Mouse (Mus musculus): Measurements from ENCODE around the gene 1810013L24Rik.

The 1810013L24Rik gene
- long read RNA-seq, experiment 1, partial matches to known transcripts = 1 of 6 reads
- long read RNA-seq, experiment 1, other reads (novel, unspliced or antisense) = 5 of 6 reads
- long read RNA-seq, experiment 2, full-length matches to known transcripts = 1 of 9 reads
- long read RNA-seq, experiment 2, partial matches to known transcripts = 0 of 9 reads
- long read RNA-seq, experiment 2, other reads (novel, unspliced or antisense) = 8 of 9 reads

- intact Hi-C loops (cut with DNase I) = loop anchor here (5.0 to 10.0 kb wide), 2 partner anchors 38 to 95 kb away; no protein-coding TSS in a partner anchor
These were observed at the start of gene 1810013L24Rik for GRCm38 (mm10) chr16:8829564-8830359. 1810013L24Rik (plus strand) TSS chr16:8830100.

GRCm38 (mm10) chr16:8780187-8780586 is 49.7 kb upstream of the 1810013L24Rik start:
- intact Hi-C loops (cut with DNase I) = no loop called here

GRCm38 (mm10) chr16:8781191-8781590 is 48.7 kb upstream of the 1810013L24Rik start:
- intact Hi-C loops (cut with DNase I) = no loop called here

GRCm38 (mm10) chr16:8781660-8782059 is 48.2 kb upstream of the 1810013L24Rik start:
- intact Hi-C loops (cut with DNase I) = no loop called here

- intact Hi-C loops (cut with DNase I) = no loop called here
These were observed 46.5 kb upstream of the 1810013L24Rik start for GRCm38 (mm10) chr16:8783198-8783913.

DNA sequence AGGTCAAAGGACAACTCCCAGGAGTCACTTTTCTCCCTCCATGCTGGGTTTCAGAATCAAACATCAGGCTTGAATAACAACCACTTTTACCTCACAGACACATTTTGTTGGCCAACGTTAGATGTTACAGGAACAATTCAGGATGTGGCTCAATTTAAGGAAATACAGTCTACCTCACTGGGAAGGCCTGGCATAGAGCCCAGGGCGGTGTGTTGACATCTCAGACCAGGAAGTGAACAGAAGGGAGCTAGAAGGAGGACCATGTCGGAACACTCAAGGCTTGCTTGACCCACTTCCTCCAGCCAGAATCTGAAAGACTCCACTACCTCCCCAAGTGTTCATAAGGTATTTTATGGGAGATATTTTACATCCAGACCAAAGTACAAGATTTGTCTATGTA is 45.1 kb upstream of the 1810013L24Rik start:
- intact Hi-C loops (cut with DNase I) = no loop called here

- intact Hi-C loops (cut with DNase I) = no loop called here
These were observed 39.0 kb upstream of the 1810013L24Rik start for GRCm38 (mm10) chr16:8790886-8791285.

DNA sequence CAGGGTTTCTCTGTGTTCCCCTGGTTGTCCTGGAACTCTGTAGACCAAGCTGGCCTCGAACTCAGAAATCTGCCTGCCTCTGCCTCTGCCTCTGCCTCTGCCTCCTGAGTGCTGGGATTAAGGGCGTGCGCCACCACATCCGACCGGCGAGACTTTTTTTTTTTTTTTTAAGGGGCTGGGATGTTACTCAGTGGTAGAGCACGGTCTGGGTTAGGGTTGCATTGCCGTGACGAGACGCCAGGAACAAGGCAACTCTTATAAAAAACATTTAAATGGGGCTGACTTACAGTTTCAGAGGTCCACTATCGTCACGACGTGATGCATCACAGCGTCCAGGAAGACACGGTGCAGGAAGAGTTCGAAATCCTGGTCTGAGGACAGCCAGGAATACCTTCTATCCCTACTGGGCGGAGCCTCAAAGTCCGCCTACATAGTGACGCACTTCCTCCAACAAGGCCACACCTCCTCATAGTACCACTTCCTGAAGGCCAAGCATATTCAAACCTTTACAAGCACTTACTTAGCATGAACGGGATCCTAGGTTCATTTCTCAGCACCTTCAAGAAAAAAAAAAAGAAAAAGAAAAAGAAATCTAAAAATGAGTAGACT is 37.8 kb upstream of the 1810013L24Rik start, which contains the start of gene Usp7:
Gene Usp7, minus strand, starts transcription at position 360 of the 609 bp plus-strand sequence.
- intact Hi-C loops (cut with DNase I) = no loop called here

DNA sequence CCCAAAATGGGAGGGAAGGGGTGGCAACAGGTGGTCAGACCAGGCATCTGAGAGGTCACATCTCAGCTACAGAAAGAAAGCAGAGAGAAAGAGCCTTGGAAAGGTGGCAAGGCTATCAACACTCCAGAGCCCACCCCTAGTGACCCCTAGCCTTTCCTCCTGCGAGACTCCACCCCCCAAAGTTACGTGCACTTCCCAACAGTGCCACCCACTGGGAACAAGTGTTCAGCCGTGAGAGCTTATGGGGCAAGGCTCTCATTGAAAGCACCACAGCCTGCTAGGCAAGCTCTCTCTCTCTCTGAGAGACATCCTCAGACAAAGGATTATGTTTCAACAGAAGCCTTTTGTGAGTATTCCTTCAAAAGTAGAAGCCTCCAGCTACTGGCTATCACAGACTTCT is 34.9 kb upstream of the 1810013L24Rik start:
- intact Hi-C loops (cut with DNase I) = no loop called here

- intact Hi-C loops (cut with DNase I) = no loop called here
These were observed 34.0 kb upstream of the 1810013L24Rik start for GRCm38 (mm10) chr16:8795906-8796305.

- intact Hi-C loops (cut with DNase I) = loop anchor here (2.0 kb wide), 1 partner anchor 62 kb away; no protein-coding TSS in a partner anchor
These were observed 23.2 kb upstream of the 1810013L24Rik start for GRCm38 (mm10) chr16:8806703-8807102.

GRCm38 (mm10) chr16:8810399-8811127 is 19.3 kb upstream of the 1810013L24Rik start:
- intact Hi-C loops (cut with DNase I) = no loop called here

- intact Hi-C loops (cut with DNase I) = no loop called here
These were observed 12.0 kb upstream of the 1810013L24Rik start for GRCm38 (mm10) chr16:8817872-8818271.

DNA sequence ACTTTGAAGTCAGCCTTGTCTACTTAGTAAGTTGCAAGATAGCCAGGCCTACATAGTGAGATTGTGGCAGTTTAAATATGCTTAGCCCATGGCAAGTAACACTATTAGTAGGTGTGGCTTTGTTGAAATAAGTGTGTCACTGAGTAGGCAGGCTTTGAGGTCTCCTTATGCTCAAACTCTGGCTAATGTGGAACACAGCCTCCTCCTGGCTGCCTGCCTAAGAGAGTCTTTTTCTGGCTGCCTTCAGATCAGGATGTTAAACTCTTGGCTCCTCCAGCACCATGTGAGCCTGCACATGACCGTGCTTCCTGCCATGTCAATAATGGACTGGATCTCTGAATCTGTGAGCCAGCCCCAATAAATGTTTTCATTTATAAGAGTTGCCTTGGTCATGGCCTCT is 8.5 kb upstream of the 1810013L24Rik start:
- intact Hi-C loops (cut with DNase I) = no loop called here

- intact Hi-C loops (cut with DNase I) = no loop called here
These were observed 7.3 kb upstream of the 1810013L24Rik start for GRCm38 (mm10) chr16:8822586-8822985.

GRCm38 (mm10) chr16:8823661-8824060 is 6.2 kb upstream of the 1810013L24Rik start:
- intact Hi-C loops (cut with DNase I) = no loop called here

GRCm38 (mm10) chr16:8827366-8827765 is 2.5 kb upstream of the 1810013L24Rik start:
- intact Hi-C loops (cut with DNase I) = no loop called here

DNA sequence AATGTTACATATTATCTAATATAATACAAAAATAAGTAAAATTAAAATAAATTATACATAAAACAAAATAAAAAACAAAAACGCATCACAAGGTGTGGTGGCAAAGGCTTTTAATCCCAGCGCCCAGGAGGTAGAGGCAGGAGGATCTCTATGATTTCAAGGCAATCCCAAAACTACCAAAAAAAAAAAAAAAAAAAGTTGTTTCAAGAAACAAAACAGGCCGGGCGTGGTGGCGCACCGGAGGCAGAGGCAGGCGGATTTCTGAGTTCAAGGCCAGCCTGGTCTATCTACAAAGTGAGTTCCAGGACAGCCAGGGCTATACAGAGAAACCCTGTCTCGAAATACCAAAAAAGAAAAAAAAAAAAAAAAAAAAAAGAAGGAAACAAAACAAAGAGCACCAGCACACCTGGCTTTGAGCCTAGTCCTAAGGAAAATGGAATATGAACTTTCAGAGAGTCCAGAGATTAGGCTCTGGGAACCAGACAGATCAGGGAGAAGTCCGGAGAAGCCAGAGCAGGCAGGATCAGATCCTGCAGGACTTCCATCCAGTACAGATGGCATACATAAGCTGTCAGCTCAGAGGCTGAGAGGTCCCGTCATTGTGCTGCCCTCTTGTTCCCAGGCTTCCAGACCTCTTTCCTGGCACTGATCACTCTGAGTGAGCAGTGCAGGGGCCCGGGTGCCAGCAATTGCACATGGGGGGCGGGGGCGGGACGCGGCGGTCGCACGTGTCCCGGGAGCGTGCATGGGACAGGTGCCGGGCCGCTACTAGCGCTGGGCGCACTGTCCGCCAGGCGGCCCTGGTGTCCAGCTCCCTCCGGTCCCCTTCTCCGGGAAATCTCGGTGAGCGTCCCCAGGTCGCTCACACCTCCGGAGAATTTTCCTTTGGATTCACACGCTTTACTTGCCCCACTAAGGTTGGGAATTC is 1.0 kb upstream of the 1810013L24Rik start:
- intact Hi-C loops (cut with DNase I) = no loop called here

DNA sequence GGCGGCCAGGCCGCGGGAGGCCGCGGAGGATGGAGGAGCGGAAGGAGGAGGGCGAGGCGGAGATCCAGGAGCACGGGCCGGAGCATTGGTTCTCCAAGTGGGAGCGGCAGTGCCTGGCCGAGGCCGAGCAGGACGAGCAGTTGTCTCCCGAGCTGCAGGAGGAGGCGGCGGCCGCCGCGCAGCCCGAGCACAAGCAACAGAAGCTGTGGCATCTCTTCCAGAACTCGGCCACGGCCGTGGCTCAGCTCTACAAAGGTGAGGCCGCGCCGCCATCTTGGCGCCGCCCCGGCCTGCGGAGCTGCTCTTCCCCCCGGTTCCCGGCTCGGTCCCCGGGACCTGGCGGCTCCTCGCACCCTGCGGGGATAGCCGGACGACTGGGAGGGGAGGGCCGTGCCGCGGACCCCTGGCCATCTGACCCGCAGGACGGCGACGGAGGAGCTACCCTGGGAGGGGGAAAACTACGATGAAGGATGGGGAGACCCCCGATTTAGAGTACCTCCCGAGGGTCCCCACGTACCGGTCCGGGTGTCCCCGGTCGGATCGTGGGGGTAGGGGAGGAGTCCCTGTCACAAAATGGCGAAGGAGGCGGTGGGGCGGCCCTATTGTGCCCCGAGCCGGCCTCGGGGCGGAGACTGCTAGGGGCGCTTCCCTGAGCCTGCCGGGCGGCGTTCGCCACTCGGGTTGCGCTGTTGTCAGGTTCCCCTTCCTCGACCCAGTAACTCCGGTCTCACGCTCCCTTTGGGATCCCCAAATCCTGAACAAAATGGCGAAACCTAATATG is 721 bp downstream of the 1810013L24Rik start:
- intact Hi-C loops (cut with DNase I) = loop anchor here (5.0 to 10.0 kb wide), 2 partner anchors 37 to 96 kb away; no protein-coding TSS in a partner anchor
